Mouse (Mus musculus): ENCODE measurements at regions not wholly inside any gene's neighbourhood (a gene's known extent, or its start where the extent isn't known, plus 50 kb on each side); places are given as distances from the start of the nearest gene placed in this dataset.

DNA sequence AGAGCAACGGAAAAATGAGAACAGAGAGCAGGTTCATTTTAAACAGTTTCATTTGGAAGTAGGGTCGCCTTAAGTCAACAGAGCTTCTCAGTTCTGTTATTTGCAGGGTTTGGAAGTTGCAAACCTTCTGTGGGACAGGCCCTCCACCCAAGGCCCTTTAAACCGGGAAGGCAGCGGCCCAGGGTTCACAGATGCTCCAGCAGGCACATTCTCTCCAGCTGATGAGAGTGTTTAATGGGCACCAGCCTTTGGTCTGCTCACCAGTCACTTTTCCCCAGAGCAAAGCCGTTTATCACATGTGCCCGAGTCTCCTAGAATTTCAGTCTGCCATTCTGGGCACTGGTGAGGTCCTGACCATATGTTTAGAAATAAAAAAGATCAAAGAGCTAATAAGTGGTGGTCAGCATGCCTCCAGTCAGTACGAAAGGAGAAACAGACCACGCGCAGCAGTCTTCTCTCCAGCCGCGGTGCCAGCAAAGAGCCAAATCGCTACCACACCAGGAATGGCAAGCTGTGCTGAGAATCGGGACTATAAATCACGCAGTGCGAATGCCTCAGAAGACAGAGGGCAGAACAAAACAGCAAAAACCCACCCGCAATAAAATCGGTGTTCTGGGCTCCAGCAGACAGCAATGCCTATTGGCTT, 173.5 kb downstream of the Papss1 start:
- no peak for TF ChIP-seq POLR2A (IDR thresholded peaks at IDR 0.05; ENCODE audit: borderline replicate concordance, low read depth, low read length)
- TF ChIP-seq CTCF (IDR thresholded peaks at IDR 0.05; ENCODE audit: low read depth, low read length) = no peak
